Mouse (Mus musculus): Measurements from ENCODE around the gene Hist1h2bq. TPM values are rescaled to one million over a fixed set of nuclear protein-coding genes. Genes with fewer than 3 reads are reported as not detected.
A peak's percentile ranks its signal among the peaks of the same experiment; 100 is the strongest.
"Not testable (repeated sequence)": the region's sequence is repeated elsewhere in the genome, so short reads cannot be mapped to it uniquely, and the experiment has no call there.

The Hist1h2bq gene
- polyA plus RNA-seq, 1 experiment from 2014 or later, result 25.4 TPM

GRCm38 (mm10) chr13:21831418-21832394 lies 21.7 kb upstream of the Hist1h2bq start, which contains the start of gene Hist1h4n:
TSS of gene Hist1h4n (minus strand) at chr13:21832196.
- ATAC-seq (ENCODE audit: low FRiP score, low TSS enrichment), result peak; percentile 88
- not testable (repeated sequence) for H3K36me3 ChIP-seq (ENCODE audit: control insufficient read depth, insufficient read depth, low read length); H3K9ac ChIP-seq (ENCODE audit: low read depth, low read length); H3K9me3 ChIP-seq (ENCODE audit: control insufficient read depth, low read length); H3K4me1 ChIP-seq (ENCODE audit: control insufficient read depth, insufficient read depth, low read length); H3K27me3 ChIP-seq (ENCODE audit: control insufficient read depth, insufficient read depth, low read length); H3K4me2 ChIP-seq (replicated peaks; ENCODE audit: low read depth, low read length)
- 0 out of 2 replicates have a peak within 1 kb of the TSS, but pooled peaks have one; percentile 59 for H3K27ac ChIP-seq (ENCODE audit: low read depth, low read length)
- WGBS, result 0% methylated on average over 18 of the region's 58 CpGs
- H3K4me3 ChIP-seq (ENCODE audit: low read length), result peak within 1 kb of the TSS; percentile 10; the same call in 1 of the 2 replicates

GRCm38 (mm10) chr13:21830344-21830743 lies 20.3 kb upstream of the Hist1h2bq start:
- no peak overlapping the region for H3K4me3 ChIP-seq (ENCODE audit: low read length)
- H3K27me3 ChIP-seq (ENCODE audit: control insufficient read depth, insufficient read depth, low read length), result no peaks in the 10 kb centered on the region
- H3K36me3 ChIP-seq (ENCODE audit: control insufficient read depth, insufficient read depth, low read length), result no peaks in the 10 kb centered on the region
- H3K4me2 ChIP-seq (replicated peaks; ENCODE audit: low read depth, low read length), result no peak overlapping the region
- H3K9ac ChIP-seq (ENCODE audit: low read depth, low read length), result 0 out of 2 replicates have a peak overlapping the region, but pooled peaks have one; percentile 12
- H3K9me3 ChIP-seq (ENCODE audit: control insufficient read depth, low read length), result no peaks in the 10 kb centered on the region
- H3K27ac ChIP-seq (ENCODE audit: low read depth, low read length), result peak overlapping the region; percentile 30; the same call in 1 of the 2 replicates
- no peak for ATAC-seq (ENCODE audit: low FRiP score, low TSS enrichment)
- 93% methylated on average over 10 of the region's 10 CpGs for whole genome bisulfite sequencing
- H3K4me1 ChIP-seq (ENCODE audit: control insufficient read depth, insufficient read depth, low read length), result no peaks in the 10 kb centered on the region

DNA sequence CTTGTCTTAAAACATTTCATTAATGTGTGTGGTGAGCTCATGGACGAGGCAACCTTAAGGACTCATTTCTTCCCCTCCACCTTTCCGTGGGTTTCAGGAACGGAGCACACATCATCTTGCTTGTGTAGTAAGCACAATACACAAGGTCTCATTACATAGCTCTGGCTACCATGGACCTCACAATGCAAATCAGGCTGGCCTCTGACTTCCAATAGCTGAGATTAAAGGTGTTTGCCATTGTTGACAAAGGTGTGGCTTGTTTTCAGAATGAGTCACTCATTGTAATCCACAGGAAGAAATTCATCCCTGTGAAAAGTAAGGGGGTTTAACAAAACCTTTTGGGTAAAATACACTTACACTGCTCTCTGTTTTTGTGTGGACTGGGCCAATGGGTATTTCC lies 18.5 kb upstream of the Hist1h2bq start:
- Histone ChIP-seq H3K27me3 (ENCODE audit: control insufficient read depth, insufficient read depth, low read length) (no peaks in the 10 kb centered on the region), H3K36me3 (ENCODE audit: control insufficient read depth, insufficient read depth, low read length) (no peaks in the 10 kb centered on the region), H3K27ac (ENCODE audit: low read depth, low read length) (no peak overlapping the region), H3K4me3 (ENCODE audit: low read length) (no peak overlapping the region), H3K4me1 (ENCODE audit: control insufficient read depth, insufficient read depth, low read length) (no peaks in the 10 kb centered on the region), H3K4me2 (replicated peaks; ENCODE audit: low read depth, low read length) (no peak overlapping the region), H3K9me3 (ENCODE audit: control insufficient read depth, low read length) (no peaks in the 10 kb centered on the region), H3K9ac (ENCODE audit: low read depth, low read length) (no peak overlapping the region)
- WGBS, result 91% methylated on average over 3 of the region's 3 CpGs
- no peak for ATAC-seq (ENCODE audit: low FRiP score, low TSS enrichment)

DNA sequence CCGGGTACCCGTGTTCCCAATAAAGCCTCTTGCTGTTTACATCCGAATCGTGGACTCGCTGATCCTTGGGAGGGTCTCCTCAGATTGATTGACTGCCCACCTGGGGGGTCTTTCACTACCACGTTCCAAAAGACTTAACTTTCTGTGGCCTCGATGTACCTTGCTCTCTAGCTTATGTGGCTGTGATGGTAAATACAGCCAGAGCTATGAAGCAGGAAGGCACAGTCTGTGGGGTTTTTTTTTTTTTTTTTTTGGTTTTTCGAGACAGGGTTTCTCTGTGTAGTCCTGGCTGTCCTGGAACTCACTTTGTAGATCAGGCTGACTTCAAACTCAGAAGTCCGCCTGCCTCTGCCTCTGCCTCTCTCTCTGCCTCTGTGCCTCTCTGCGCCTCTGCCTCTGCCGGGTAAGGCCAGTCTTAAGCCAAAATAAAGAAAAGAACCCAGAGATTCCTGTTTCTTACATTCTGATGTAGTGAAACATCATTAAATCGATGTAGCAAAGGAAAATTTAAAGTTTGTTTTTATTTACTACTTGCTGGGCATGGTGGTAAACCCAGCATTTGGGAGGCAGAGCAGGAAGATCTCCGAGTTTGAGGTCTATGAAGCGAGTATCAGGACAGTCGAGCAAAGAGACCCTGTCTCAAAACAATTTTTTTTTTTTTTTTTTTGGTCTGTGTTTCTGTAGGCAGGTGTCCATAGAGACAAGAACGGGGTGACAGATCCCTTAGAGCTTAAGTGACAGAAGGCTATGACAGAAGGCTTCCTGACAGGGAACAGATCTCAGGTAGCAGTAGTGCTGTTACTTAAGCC lies 10.3 kb upstream of the Hist1h2bq start:
- not testable (repeated sequence) for H3K9ac ChIP-seq (ENCODE audit: low read depth, low read length); H3K27me3 ChIP-seq (ENCODE audit: control insufficient read depth, insufficient read depth, low read length); H3K4me2 ChIP-seq (replicated peaks; ENCODE audit: low read depth, low read length); ATAC-seq (ENCODE audit: low FRiP score, low TSS enrichment); H3K4me1 ChIP-seq (ENCODE audit: control insufficient read depth, insufficient read depth, low read length); H3K27ac ChIP-seq (ENCODE audit: low read depth, low read length); H3K4me3 ChIP-seq (ENCODE audit: low read length); H3K9me3 ChIP-seq (ENCODE audit: control insufficient read depth, low read length); H3K36me3 ChIP-seq (ENCODE audit: control insufficient read depth, insufficient read depth, low read length)
- WGBS, result 74% methylated on average over 5 of the region's 16 CpGs

- H3K4me1 ChIP-seq (ENCODE audit: control insufficient read depth, insufficient read depth, low read length); H3K4me2 ChIP-seq (replicated peaks; ENCODE audit: low read depth, low read length); H3K27ac ChIP-seq (ENCODE audit: low read depth, low read length); H3K36me3 ChIP-seq (ENCODE audit: control insufficient read depth, insufficient read depth, low read length); H3K9me3 ChIP-seq (ENCODE audit: control insufficient read depth, low read length); H3K27me3 ChIP-seq (ENCODE audit: control insufficient read depth, insufficient read depth, low read length): not testable (repeated sequence)
- peak; percentile 62 for ATAC-seq (ENCODE audit: low FRiP score, low TSS enrichment)
- 1% methylated on average over 10 of the region's 14 CpGs for WGBS
- Histone ChIP-seq H3K4me3 (ENCODE audit: low read length) (peak overlapping the region; percentile 16; the same call in 1 of the 2 replicates), H3K9ac (ENCODE audit: low read depth, low read length) (peak overlapping the region; percentile 28; the same call in 1 of the 2 replicates)
Observed at GRCm38 (mm10) chr13:21812092-21812491, 2.1 kb upstream of the Hist1h2bq start.

GRCm38 (mm10) chr13:21811539-21811938 lies 1.5 kb upstream of the Hist1h2bq start, which contains the start of gene Hist1h4m:
TSS of gene Hist1h4m (plus strand) at chr13:21811746.
- H3K27me3 ChIP-seq (ENCODE audit: control insufficient read depth, insufficient read depth, low read length); H3K9me3 ChIP-seq (ENCODE audit: control insufficient read depth, low read length); H3K4me1 ChIP-seq (ENCODE audit: control insufficient read depth, insufficient read depth, low read length); H3K4me2 ChIP-seq (replicated peaks; ENCODE audit: low read depth, low read length); H3K36me3 ChIP-seq (ENCODE audit: control insufficient read depth, insufficient read depth, low read length); H3K27ac ChIP-seq (ENCODE audit: low read depth, low read length): not testable (repeated sequence)
- no CpG with 5 or more reads among the region's 24 CpGs for WGBS
- Histone ChIP-seq H3K9ac (ENCODE audit: low read depth, low read length) (peak within 1 kb of the TSS; percentile 28; the same call in 1 of the 2 replicates), H3K4me3 (ENCODE audit: low read length) (peak within 1 kb of the TSS; percentile 16; the same call in 1 of the 2 replicates)
- ATAC-seq (ENCODE audit: low FRiP score, low TSS enrichment), result peak; percentile 69

GRCm38 (mm10) chr13:21811074-21811473 lies 1.1 kb upstream of the Hist1h2bq start:
- no CpG with 5 or more reads among the region's 8 CpGs for WGBS
- not testable (repeated sequence) for H3K36me3 ChIP-seq (ENCODE audit: control insufficient read depth, insufficient read depth, low read length); H3K4me1 ChIP-seq (ENCODE audit: control insufficient read depth, insufficient read depth, low read length); H3K27ac ChIP-seq (ENCODE audit: low read depth, low read length); H3K4me2 ChIP-seq (replicated peaks; ENCODE audit: low read depth, low read length); H3K4me3 ChIP-seq (ENCODE audit: low read length); H3K27me3 ChIP-seq (ENCODE audit: control insufficient read depth, insufficient read depth, low read length); H3K9me3 ChIP-seq (ENCODE audit: control insufficient read depth, low read length); H3K9ac ChIP-seq (ENCODE audit: low read depth, low read length)
- ATAC-seq (ENCODE audit: low FRiP score, low TSS enrichment), result peak; percentile 33; the same call in 1 of the 2 replicates

DNA sequence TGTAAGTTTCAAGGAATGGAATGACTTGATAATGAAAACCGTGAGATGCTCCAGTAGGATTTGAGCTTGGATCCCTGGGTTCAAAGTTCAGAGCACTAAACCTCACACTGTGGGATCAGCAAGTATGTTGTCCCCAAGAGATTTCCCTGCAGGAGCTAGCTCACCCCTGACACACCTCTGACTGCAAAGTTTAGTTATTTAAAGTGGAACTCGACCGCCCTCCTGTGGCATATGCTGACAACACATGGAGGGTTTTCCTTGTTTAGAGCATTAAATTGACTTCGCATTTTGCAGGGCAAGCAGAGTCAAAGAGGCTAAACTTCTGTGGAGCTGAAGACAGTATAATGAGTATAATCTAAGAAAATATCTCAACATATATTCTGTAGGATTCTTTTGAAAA lies 6.9 kb downstream of the Hist1h2bq start:
- H3K9me3 ChIP-seq (ENCODE audit: control insufficient read depth, low read length); H3K4me2 ChIP-seq (replicated peaks; ENCODE audit: low read depth, low read length); H3K9ac ChIP-seq (ENCODE audit: low read depth, low read length); H3K4me1 ChIP-seq (ENCODE audit: control insufficient read depth, insufficient read depth, low read length); H3K4me3 ChIP-seq (ENCODE audit: low read length); H3K27me3 ChIP-seq (ENCODE audit: control insufficient read depth, insufficient read depth, low read length); H3K27ac ChIP-seq (ENCODE audit: low read depth, low read length); H3K36me3 ChIP-seq (ENCODE audit: control insufficient read depth, insufficient read depth, low read length): not testable (repeated sequence)
- WGBS, result no CpG with 5 or more reads among the region's 4 CpGs
- peak; percentile 83 for ATAC-seq (ENCODE audit: low FRiP score, low TSS enrichment)

Data from kidney, embryonic 14.5 days (tissue).